8 mouse cellular contexts compared by ENCODE assay signal in the genomic region with DNA sequence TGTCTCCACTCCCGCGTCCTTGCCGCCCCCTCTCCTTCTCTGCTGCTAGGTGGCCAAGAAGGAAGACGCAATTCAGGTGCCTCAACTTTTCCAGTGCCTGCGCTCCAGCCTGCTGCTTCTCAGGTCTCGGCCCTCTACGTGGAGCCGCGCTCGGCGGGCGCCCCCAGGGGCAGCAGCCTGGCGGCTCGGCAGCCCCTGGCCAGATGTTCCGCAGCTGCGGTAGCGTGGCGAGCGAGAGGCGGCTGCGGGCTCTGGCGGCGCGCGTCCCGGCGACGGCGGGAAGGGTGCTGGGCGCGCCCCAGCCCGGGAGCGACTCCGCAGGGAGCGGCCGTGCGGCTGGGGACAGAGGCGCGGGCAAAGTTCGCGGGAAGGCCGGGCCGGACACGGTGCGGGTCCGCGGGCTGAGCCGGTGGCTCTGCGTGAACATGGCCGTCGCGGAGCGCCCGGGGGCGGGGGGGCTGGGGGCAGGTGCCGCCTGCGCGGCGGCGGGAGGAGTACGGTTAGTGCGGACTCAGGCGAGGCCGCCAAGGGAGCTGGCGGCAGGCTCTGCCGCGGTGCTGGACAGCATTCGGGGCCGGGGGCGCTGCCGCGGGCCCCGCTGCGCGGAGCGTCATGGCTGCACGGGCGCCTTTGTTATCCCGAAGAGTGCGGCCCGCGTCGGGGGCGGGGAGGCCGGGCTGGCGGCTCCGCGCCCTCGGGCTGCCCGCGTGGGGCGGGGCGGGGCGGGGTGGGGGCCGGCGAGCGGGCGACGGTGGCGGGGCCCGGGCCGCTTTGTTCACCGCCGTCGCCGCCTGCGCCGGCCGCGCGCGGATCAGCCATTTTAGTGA. TPM values are rescaled to one million over a fixed set of nuclear protein-coding genes. Genes with fewer than 3 reads are reported as not detected.
DNase-seq lines count a peak whose midpoint lies in the region; ATAC-seq and TF ChIP-seq lines count a peak whose summit lies in the region.

No protein-coding gene starts in this region.

- H3K27me3 ChIP-seq in heart, adult 2 months (ENCODE audit: control insufficient read depth, insufficient read depth, low read length): no peaks in the 10 kb centered on the region

- TF ChIP-seq CTCF in heart, adult 2 months (IDR thresholded peaks at IDR 0.05): no peak

- DNase-seq in 3T3-L1 (ENCODE audit: low read depth, low spot score): peak; percentile 2
- DNase-seq in CD4-positive, CD25-positive, alpha-beta regulatory T cell, adult 2 months (ENCODE audit: low read depth, low spot score): peak; percentile 43
- DNase-seq in cerebellum, adult 9-11 months: peak; percentile 12
- peak; percentile 35 to 42 for DNase-seq in heart, adult 2 months
- DNase-seq in kidney, adult 9 months: peak; percentile 11
- DNase-seq in lung, postnatal 4 days: peak; percentile 18 to 46
- DNase-seq in spleen, postnatal 4 days (ENCODE audit: low spot score in 2 of 2): peak; percentile 33 to 71

- peak overlapping the region; percentile 61 for H3K4me3 ChIP-seq in heart, adult 2 months

- no peaks in the 10 kb centered on the region for H3K79me2 ChIP-seq in heart, adult 2 months (replicated peaks; ENCODE audit: control insufficient read depth, insufficient read depth, low read length)

- H3K36me3 ChIP-seq in heart, adult 2 months (ENCODE audit: control insufficient read depth, insufficient read depth, low read length): no peaks in the 10 kb centered on the region

- H3K4me1 ChIP-seq in heart, adult 2 months (ENCODE audit: control insufficient read depth, insufficient read depth, low read length): no peaks in the 10 kb centered on the region

- H3K27ac ChIP-seq in heart, adult 2 months: peak overlapping the region; percentile 51; the same call in 1 of the 2 replicates

- no peak for ATAC-seq in megakaryocyte-erythroid progenitor cell, adult 5-6 weeks (replicated peaks; ENCODE audit: low FRiP score, low TSS enrichment, poor library complexity, severe bottlenecking)

- H3K9ac ChIP-seq in heart, adult 2 months (ENCODE audit: low read depth, low read length): peak overlapping the region; percentile 63

- WGBS in heart, adult 2 months: 25% methylated on average over 90 of the region's 112 CpGs

- no peak for TF ChIP-seq EP300 in heart, adult 2 months (IDR thresholded peaks at IDR 0.05; ENCODE audit: insufficient read depth, low read depth, low read length)

- no peak for TF ChIP-seq POLR2A in heart, adult 2 months (IDR thresholded peaks at IDR 0.05; ENCODE audit: insufficient read depth, low read depth, low read length)

- intact Hi-C loops in heart, adult 2 months (cut with DNase I): loop anchor here (5.0 kb wide), 2 partner anchors 64 to 129 kb away; a partner anchor contains a TSS

RNA-seq across cellular contexts. Expression of a gene that starts 0.6 kb away (rescaled TPM):
- 10 to 100 TPM; 60.9 to 79.4 TPM for total RNA-seq in heart, adult 2 months (2021)
- polyA plus RNA-seq in heart, adult 2 months (2012; rRNA removed): 23.8 and 35.4 TPM in 2 replicates
- 299 and 321 TPM in 2 replicates for total RNA-seq in megakaryocyte-erythroid progenitor cell, adult 5-6 weeks (2014; fragmentation: Nextera tagmentation)
- total RNA-seq in megakaryocyte-erythroid progenitor cell, adult 5-6 weeks (2017): 584 TPM in 2 replicates

Comparison
In these comparisons a context has a peak if more than half of its experiments do, and no peak if none do; other contexts are left out.
1. DNase-seq: peak in every context shown above with its lines; median percentile 52 in spleen, postnatal 4 days; 43 in CD4-positive, CD25-positive, alpha-beta regulatory T cell, adult 2 months; 38 in heart, adult 2 months; 32 in lung, postnatal 4 days; 12 in cerebellum, adult 9-11 months; 11 in kidney, adult 9 months; 2 in 3T3-L1.